Mouse (Mus musculus): ENCODE data around the gene Cflar.
"Not testable (repeated sequence)": the region's sequence is repeated elsewhere in the genome, so short reads cannot be mapped to it uniquely, and the experiment has no call there.

Gene Cflar

GRCm38 (mm10) chr1:58727747-58728589 is 16.7 kb downstream of the Cflar start:
- no peak for DNase-seq (ENCODE audit: low read depth)

- DNase-seq (ENCODE audit: low read depth): no peak
These were observed 17.2 kb downstream of the Cflar start for GRCm38 (mm10) chr1:58728590-58728868.

GRCm38 (mm10) chr1:58733636-58734035 is 22.3 kb downstream of the Cflar start:
- DNase-seq (ENCODE audit: low read depth): no peak

GRCm38 (mm10) chr1:58734043-58734920 is 23.0 kb downstream of the Cflar start:
- no peak for DNase-seq (ENCODE audit: low read depth)

GRCm38 (mm10) chr1:58735962-58736361 is 24.7 kb downstream of the Cflar start:
- no peak for DNase-seq (ENCODE audit: low read depth)

- no peak for DNase-seq (ENCODE audit: low read depth)
These were observed 25.7 kb downstream of the Cflar start for GRCm38 (mm10) chr1:58736968-58737367.

- DNase-seq (ENCODE audit: low read depth): peak; percentile 33
These were observed 28.2 kb downstream of the Cflar start for GRCm38 (mm10) chr1:58739529-58739928.

GRCm38 (mm10) chr1:58742571-58743021 is 31.3 kb downstream of the Cflar start:
- DNase-seq (ENCODE audit: low read depth): peak; percentile 93

- DNase-seq (ENCODE audit: low read depth): peak; percentile 91
These were observed 31.9 kb downstream of the Cflar start for GRCm38 (mm10) chr1:58743252-58743651.

GRCm38 (mm10) chr1:58744645-58745044 is 33.3 kb downstream of the Cflar start:
- no peak for DNase-seq (ENCODE audit: low read depth)

GRCm38 (mm10) chr1:58746880-58747279 is 35.6 kb downstream of the Cflar start:
- DNase-seq (ENCODE audit: low read depth): peak; percentile 57

- DNase-seq (ENCODE audit: low read depth): no peak
These were observed 48.1 kb downstream of the Cflar start for GRCm38 (mm10) chr1:58759451-58759850.

- DNase-seq (ENCODE audit: low read depth): no peak
These were observed 49.3 kb downstream of the Cflar start for GRCm38 (mm10) chr1:58760581-58760980.

GRCm38 (mm10) chr1:58761391-58762275 is 50.3 kb downstream of the Cflar start:
- peak; percentile 91 for DNase-seq (ENCODE audit: low read depth)

- DNase-seq (ENCODE audit: low read depth): no peak
These were observed 51.3 kb downstream of the Cflar start for GRCm38 (mm10) chr1:58762576-58762975.

- not testable (repeated sequence) for DNase-seq (ENCODE audit: low read depth)
These were observed 55.1 kb downstream of the Cflar start for GRCm38 (mm10) chr1:58766446-58766845.

GRCm38 (mm10) chr1:58769136-58769535 is 57.8 kb downstream of the Cflar start:
- DNase-seq (ENCODE audit: low read depth): no peak

- DNase-seq (ENCODE audit: low read depth): no peak
These were observed 58.4 kb downstream of the Cflar start for GRCm38 (mm10) chr1:58769701-58770100.

- peak; percentile 77 for DNase-seq (ENCODE audit: low read depth)
These were observed 58.9 kb downstream of the Cflar start for GRCm38 (mm10) chr1:58770111-58770720.

- DNase-seq (ENCODE audit: low read depth): no peak
These were observed 60.8 kb downstream of the Cflar start for GRCm38 (mm10) chr1:58772084-58772483.

GRCm38 (mm10) chr1:58773280-58773679 is 62.0 kb downstream of the Cflar start:
- DNase-seq (ENCODE audit: low read depth): peak; percentile 84

- peak; percentile 38 for DNase-seq (ENCODE audit: low read depth)
These were observed 62.6 kb downstream of the Cflar start for GRCm38 (mm10) chr1:58773905-58774304.
